Mouse (Mus musculus) CH12.LX (cell line): ENCODE results near the gene Unc5cl.

Experiments
- CHD1 ChIP-seq: IDR thresholded peaks from 2 replicates; pipeline ENCODE4 v1.6.1; 2012; ENCODE audit warnings: low read depth, low read length, improper control_type of control experiment, inconsistent platforms
- CTCF ChIP-seq, 2 experiments: IDR thresholded peaks in 1 of 2; conservative IDR thresholded peaks in 1 of 2; 2 replicates each; pipeline ENCODE4 v1.5.1; 2011 to 2012; ENCODE audit warnings: low read depth in 2 of 2, low read length in 2 of 2, improper control_type of control experiment in 1 of 2, inconsistent platforms in 1 of 2, mild to moderate bottlenecking in 1 of 2, moderate library complexity in 1 of 2
- GABPA ChIP-seq: IDR thresholded peaks from 2 replicates; pipeline ENCODE4 v1.6.1; 2012; ENCODE audit warnings: low read depth, low read length, improper control_type of control experiment, inconsistent platforms; ENCODE audit not compliant: insufficient replicate concordance
- KAT2A ChIP-seq: IDR thresholded peaks from 2 replicates; pipeline ENCODE4 v1.6.1; 2012; ENCODE audit warnings: low read length, improper control_type of control experiment, inconsistent platforms; ENCODE audit not compliant: insufficient replicate concordance
- TCF12 ChIP-seq: IDR thresholded peaks from 2 replicates; pipeline ENCODE4 v1.6.1; 2014; ENCODE audit warnings: low read depth, mild to moderate bottlenecking, inconsistent platforms, low read length, improper control_type of control experiment
- USF1 ChIP-seq: IDR thresholded peaks from 2 replicates; pipeline ENCODE4 v1.6.1; 2014; ENCODE audit warnings: low read depth, mild to moderate bottlenecking, inconsistent platforms, low read length, improper control_type of control experiment
- ZMIZ1 ChIP-seq: IDR thresholded peaks from 2 replicates; pipeline ENCODE4 v1.6.1; 2012; ENCODE audit warnings: low read depth, mild to moderate bottlenecking, inconsistent platforms, low read length, improper control_type of control experiment

GRCm38 (mm10) chr17:48407154-48407553 lies 47.5 kb upstream of the Unc5cl start:
- TF ChIP-seq KAT2A (no peak), CTCF (conservative IDR thresholded peaks at IDR 0.05 in 1 of 2, IDR thresholded peaks at IDR 0.05 in 1 of 2; ENCODE audit: low read depth in 2 of 2, low read length in 2 of 2) (no peak), TCF12 (no peak), CHD1 (no peak), USF1 (no peak), ZMIZ1 (no peak), GABPA (no peak)
